Mouse (Mus musculus): ENCODE results near the gene Cdpf1.

The Cdpf1 gene

DNA sequence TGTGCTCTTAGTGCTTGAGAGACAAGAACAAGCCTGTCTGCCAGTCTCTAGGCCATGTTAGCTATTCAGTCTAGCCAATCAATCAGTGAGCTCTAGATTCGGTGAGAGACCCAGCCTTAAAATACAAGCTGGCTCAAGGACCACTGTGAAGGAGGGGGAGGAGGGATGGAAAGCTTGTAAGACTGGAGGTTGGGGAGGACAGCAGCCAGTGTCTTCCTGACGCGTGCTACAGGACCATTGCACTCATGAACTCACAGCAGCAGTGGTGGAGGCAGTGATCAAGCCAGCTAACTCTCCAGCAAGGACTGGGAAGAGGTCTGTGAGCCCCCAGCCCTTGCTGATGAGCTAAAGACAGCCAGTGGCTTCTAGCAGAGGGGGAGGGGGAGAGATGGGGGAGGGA is 46.5 kb downstream of the Cdpf1 start:
- 57% methylated on average over 3 of the region's 3 CpGs for WGBS

- 84% methylated on average over 4 of the region's 4 CpGs for WGBS
Observed at GRCm38 (mm10) chr15:85762761-85763160, 48.7 kb downstream of the Cdpf1 start.

DNA sequence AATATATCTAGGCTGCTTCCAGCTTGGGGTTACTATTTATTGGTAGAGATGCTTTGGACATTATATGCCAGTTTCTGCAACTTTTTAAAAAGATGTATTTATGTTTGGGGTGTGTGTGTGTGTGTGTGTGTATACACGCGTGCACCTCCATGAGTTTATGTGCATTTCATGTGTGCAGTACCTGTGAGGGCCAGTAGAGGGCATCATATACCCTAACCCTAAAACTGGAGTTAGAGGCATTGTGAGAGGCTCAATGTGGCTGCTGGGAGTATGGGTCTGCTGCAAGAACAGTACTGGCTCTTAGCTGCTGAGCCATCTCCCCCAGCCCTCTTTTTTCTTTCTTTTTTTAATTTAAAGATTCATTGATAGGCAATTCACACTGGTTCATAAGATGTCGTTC is 53.7 kb downstream of the Cdpf1 start:
- WGBS = 92% methylated on average over 3 of the region's 3 CpGs

All from cerebral cortex, adult 2 months (tissue).